Mouse (Mus musculus): ENCODE measurements around the gene Phyhd1.

Phyhd1 gene

GRCm38 (mm10) chr2:30265767-30266253, at the start of gene Phyhd1:
Gene Phyhd1 (plus strand): TSS chr2:30266203.
- no peak for DNase-seq (ENCODE audit: low spot score)

DNA sequence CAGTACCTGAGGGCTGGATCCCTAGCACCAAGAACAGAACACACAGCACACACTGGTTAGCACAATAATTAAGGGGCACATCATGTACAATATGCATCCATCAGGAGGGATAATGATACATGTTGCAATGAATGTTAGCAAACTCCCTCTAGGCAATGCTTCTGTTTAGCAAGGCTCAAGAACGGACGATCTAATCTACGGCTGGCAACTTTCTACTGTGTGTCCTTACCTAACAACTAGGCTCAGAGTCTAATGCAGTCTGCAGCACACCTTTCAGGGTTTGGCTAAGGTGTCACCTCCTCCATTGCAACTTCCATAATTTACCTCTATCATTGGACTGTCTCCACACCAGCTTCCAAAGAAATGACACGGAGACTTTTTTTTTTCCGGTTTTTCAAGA, 49.7 kb upstream of the Phyhd1 start:
- DNase-seq (ENCODE audit: low spot score): no peak

DNA sequence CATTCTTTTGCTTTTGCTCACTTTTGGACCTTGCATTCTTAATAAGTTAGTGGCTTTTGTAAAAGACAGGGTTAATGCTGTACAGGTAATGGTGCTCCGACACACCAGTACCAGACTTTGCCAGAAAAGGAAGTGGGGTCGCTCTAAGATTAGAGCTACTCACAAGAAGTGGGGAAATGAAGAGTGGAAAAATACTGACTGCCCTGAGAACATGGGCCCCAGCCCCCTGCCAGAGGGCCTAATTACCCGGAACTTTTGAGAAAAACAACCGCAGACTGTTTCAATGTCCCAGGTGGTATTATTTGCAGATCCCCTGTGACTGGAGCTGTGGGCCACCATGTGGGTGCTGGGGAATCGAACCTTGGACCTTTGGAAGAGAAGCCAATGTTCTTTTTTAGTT, 30.4 kb upstream of the Phyhd1 start:
- no peak for DNase-seq (ENCODE audit: low spot score)

- DNase-seq (ENCODE audit: low spot score): peak; percentile 33
These were observed 29.4 kb upstream of the Phyhd1 start for GRCm38 (mm10) chr2:30236426-30237198.

GRCm38 (mm10) chr2:30237199-30237880, 28.7 kb upstream of the Phyhd1 start, which contains the start of gene Lrrc8a:
Gene Lrrc8a (plus strand): TSS chr2:30237715.
- DNase-seq (ENCODE audit: low spot score): peak; percentile 97

- DNase-seq (ENCODE audit: low spot score): no peak
These were observed 28.1 kb upstream of the Phyhd1 start for GRCm38 (mm10) chr2:30237881-30238280.

GRCm38 (mm10) chr2:30238906-30239465, 27.0 kb upstream of the Phyhd1 start:
- no peak for DNase-seq (ENCODE audit: low spot score)

DNA sequence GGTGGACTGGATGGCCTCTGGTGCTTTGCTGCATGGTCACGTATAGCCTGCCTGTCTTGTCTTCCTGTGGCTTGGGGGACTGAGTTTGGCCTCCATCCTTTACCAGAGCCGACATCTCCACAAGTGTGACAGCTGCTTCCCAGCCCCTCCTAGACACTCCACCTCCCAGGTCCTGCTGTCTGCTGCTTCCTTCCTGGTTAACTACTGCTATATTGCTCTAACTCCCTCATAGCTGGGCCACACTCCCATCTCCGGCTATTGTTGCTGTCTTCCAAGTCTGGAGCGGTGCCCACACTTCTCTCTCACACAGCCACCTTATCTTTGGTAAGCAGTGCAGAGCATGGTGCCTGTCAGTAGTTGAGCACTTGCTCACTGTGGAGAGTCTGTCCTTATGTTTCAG, 26.2 kb upstream of the Phyhd1 start:
- DNase-seq (ENCODE audit: low spot score): no peak

DNA sequence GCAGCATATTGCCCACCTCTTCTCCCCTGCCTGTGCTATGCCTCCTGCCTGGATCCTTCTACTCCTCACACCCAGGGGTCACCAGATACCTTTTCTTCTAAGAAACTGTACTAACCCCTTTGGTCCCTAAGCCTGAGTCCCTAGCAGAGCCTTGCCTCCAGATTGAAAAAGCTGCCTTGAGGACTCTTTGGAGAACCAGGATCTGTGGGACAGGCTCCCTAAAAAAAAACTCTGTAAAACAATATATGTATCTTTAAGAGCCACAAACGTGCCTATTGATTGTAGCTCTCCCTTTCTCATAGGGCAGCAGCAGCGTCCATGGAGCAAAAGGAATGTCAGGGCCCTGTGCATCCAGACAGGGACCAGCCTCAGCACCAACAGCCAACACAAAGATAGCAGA, 25.7 kb upstream of the Phyhd1 start, which contains the start of gene Gm28035:
TSS of gene Gm28035 (plus strand) at position 301 of the 400 bp plus-strand sequence.
- no peak for DNase-seq (ENCODE audit: low spot score)

DNA sequence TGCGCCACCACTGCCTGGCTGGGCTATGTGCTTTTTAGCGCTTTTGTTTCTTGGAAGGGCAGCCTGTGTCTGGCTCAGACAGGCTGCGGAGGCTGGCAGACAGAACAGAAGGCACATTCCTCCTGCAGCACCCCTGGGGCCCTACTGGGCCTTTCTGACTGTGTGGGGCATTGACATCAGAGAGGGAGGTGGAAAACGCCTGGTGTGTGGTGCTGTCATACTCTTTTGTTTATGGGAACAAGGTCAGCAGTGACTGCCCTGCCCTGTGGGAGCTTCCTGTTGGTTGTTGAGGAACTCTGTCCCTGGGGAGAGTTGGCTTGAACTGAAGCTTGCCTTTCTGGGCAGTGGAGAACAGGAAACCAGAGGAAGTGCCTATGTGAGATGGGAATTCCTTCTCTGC, 23.5 kb upstream of the Phyhd1 start:
- DNase-seq (ENCODE audit: low spot score): no peak

DNA sequence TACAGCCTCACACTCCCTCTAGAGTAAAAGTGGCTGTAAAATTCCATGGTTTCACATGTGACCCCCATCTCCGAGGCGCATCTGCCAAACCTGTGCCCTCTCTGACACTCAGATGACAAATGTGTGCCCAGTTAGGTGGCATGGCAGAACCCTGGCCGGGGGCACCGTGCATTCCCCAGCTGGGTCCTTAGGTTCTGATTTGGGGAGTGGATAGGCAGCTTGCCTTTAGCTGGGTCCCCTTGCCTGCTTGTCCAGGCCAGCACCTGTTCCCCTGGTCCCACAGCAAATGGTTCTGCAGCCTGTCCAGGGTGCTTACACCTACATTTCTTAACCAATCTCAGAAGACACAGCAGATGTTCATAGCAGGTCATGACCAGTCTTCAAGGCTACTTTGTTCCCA, 22.6 kb upstream of the Phyhd1 start:
- DNase-seq (ENCODE audit: low spot score): no peak

- DNase-seq (ENCODE audit: low spot score): no peak
These were observed 21.3 kb upstream of the Phyhd1 start for GRCm38 (mm10) chr2:30244595-30245178.

- DNase-seq (ENCODE audit: low spot score): no peak
These were observed 19.0 kb upstream of the Phyhd1 start for GRCm38 (mm10) chr2:30247036-30247435.

GRCm38 (mm10) chr2:30247681-30248080, 18.3 kb upstream of the Phyhd1 start:
- DNase-seq (ENCODE audit: low spot score): no peak

- no peak for DNase-seq (ENCODE audit: low spot score)
These were observed 16.8 kb upstream of the Phyhd1 start for GRCm38 (mm10) chr2:30249182-30249581.

DNA sequence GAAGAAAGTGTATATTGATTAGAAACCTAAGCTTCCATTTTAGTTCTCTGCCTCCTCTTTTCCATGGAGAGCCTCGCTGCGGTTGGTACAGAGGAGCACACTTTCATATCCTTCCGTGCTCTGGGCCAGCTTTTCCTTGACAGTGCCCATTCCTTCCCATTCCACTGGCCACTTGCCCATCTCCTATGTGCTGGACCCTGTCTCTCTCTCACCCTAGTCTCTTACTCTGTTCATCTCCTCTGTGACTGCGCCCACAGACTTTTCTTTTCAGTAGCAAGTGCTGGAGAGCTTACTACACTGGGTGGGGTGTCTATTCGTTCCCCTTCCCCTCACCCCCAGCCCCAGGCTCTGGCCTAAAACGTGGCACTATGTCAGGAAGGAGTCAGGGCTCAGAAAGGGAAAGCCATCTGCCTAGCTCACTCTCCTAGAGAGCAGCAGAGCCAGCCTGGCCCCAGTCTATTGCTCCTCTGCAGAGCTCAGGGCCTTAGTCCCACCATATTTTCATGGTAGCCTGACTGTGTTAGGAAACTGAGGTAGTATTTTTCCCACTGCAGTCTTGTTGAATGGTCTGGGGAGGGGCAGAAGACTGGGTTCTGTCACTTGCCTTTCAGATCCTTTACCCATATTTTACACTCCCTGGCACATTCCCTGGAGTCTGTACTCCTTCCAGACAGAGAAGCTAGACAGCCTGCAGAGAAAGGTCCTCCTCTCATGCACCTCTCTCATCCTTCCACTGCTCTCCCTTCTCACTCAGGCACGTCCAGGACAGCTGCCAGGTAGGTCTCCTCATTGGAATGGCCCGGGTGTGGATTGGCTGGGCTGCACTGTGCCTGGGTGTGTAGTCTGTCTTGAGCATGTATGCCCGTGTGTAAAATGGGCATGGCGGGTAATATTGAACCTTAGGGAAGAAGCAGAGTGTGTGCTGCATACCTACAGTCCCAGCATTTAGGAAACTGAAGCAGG, 15.6 kb upstream of the Phyhd1 start:
- no peak for DNase-seq (ENCODE audit: low spot score)

DNA sequence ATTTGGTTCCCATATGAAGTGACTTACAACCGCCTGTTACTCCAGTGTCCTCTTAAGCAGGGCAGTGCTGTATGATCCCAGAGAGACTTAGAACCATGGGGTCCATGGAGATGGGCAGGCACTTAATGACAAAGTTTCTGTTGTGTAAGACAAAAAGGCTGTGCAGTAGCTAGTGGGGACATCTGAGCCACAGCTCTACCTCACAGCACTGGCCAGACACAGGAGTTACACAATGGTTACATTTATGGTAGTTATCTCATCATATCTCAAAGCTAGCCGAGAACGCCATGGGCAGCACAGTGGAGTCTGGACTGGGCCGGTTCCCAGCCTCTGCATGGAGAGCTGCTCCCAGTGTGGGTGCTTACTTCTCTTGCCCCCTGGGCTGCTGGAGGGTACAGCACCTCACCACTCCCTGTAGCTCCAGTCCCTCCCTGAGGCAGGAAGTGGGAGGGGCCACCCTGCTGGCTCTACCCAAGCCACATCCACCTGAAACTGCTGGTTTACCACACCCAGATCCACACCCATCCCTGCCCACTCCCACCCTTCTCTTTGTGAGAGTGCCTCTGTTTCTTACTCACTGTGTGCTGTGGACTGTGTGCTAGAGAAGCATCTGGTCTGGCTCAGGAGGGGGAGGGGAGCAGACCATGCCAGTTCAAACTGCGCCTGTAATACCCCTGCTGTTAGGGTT, 14.4 kb upstream of the Phyhd1 start:
- no peak for DNase-seq (ENCODE audit: low spot score)

GRCm38 (mm10) chr2:30252521-30252920, 13.5 kb upstream of the Phyhd1 start:
- DNase-seq (ENCODE audit: low spot score): no peak

GRCm38 (mm10) chr2:30253809-30254208, 12.2 kb upstream of the Phyhd1 start:
- DNase-seq (ENCODE audit: low spot score): no peak

- DNase-seq (ENCODE audit: low spot score): no peak
These were observed 10.2 kb upstream of the Phyhd1 start for GRCm38 (mm10) chr2:30255631-30256395.
